Mouse (Mus musculus): ENCODE data around the gene Ifit1bl1. TPM values are rescaled to one million over a fixed set of nuclear protein-coding genes. Genes with fewer than 3 reads are reported as not detected.
"Not testable (repeated sequence)": the region's sequence is repeated elsewhere in the genome, so short reads cannot be mapped to it uniquely, and the experiment has no call there.

Ifit1bl1 gene
- polyA plus RNA-seq, 1 experiment from 2014 or later, result 0.14 TPM

- not testable (repeated sequence) for H3K9ac ChIP-seq; H3K4me2 ChIP-seq (replicated peaks); H3K36me3 ChIP-seq; H3K27ac ChIP-seq; H3K4me3 ChIP-seq; H3K27me3 ChIP-seq; H3K9me3 ChIP-seq; H3K4me1 ChIP-seq; ATAC-seq (ENCODE audit: insufficient number of reproducible peaks, insufficient read depth, low FRiP score, low TSS enrichment)
- 72% methylated on average over 7 of the region's 12 CpGs for WGBS
Observed at GRCm38 (mm10) chr19:34587898-34588692, 13.7 kb downstream of the Ifit1bl1 start.

GRCm38 (mm10) chr19:34585740-34586458 is 15.9 kb downstream of the Ifit1bl1 start:
- WGBS, result 73% methylated on average over 5 of the region's 5 CpGs
- ATAC-seq (ENCODE audit: insufficient number of reproducible peaks, insufficient read depth, low FRiP score, low TSS enrichment); H3K9ac ChIP-seq; H3K4me3 ChIP-seq; H3K9me3 ChIP-seq; H3K27me3 ChIP-seq; H3K4me1 ChIP-seq; H3K36me3 ChIP-seq; H3K4me2 ChIP-seq (replicated peaks); H3K27ac ChIP-seq: not testable (repeated sequence)

- not testable (repeated sequence) for H3K36me3 ChIP-seq; H3K4me3 ChIP-seq; H3K9me3 ChIP-seq; H3K9ac ChIP-seq; H3K27me3 ChIP-seq; H3K4me1 ChIP-seq; H3K27ac ChIP-seq; ATAC-seq (ENCODE audit: insufficient number of reproducible peaks, insufficient read depth, low FRiP score, low TSS enrichment); H3K4me2 ChIP-seq (replicated peaks)
- WGBS, result 37% methylated on average over 2 of the region's 2 CpGs
Observed at GRCm38 (mm10) chr19:34583126-34583766, 18.5 kb downstream of the Ifit1bl1 start, which contains the start of gene Ifit3. Gene Ifit3 (plus strand): TSS chr19:34583531.

GRCm38 (mm10) chr19:34582696-34583095 is 19.1 kb downstream of the Ifit1bl1 start:
- H3K4me1 ChIP-seq, result not testable (repeated sequence)

GRCm38 (mm10) chr19:34577121-34577520 is 24.6 kb downstream of the Ifit1bl1 start:
- no peak overlapping the region for H3K9ac ChIP-seq
- WGBS, result 83% methylated on average over 1 of the region's 1 CpGs
- H3K4me2 ChIP-seq (replicated peaks), result no peak overlapping the region
- H3K36me3 ChIP-seq, result no peaks in the 10 kb centered on the region
- no peaks in the 10 kb centered on the region for H3K4me1 ChIP-seq
- H3K27ac ChIP-seq, result no peak overlapping the region
- H3K9me3 ChIP-seq, result no peaks in the 10 kb centered on the region
- no peak overlapping the region for H3K4me3 ChIP-seq
- H3K27me3 ChIP-seq, result no peaks in the 10 kb centered on the region
- no peak for ATAC-seq (ENCODE audit: insufficient number of reproducible peaks, insufficient read depth, low FRiP score, low TSS enrichment)

More at GRCm38 (mm10) chr19:34582696-34583095, 19.1 kb downstream of the Ifit1bl1 start:
- WGBS, result 80% methylated on average over 2 of the region's 2 CpGs
- not testable (repeated sequence) for H3K9ac ChIP-seq; ATAC-seq (ENCODE audit: insufficient number of reproducible peaks, insufficient read depth, low FRiP score, low TSS enrichment); H3K36me3 ChIP-seq; H3K4me3 ChIP-seq; H3K9me3 ChIP-seq; H3K27me3 ChIP-seq; H3K4me2 ChIP-seq (replicated peaks); H3K27ac ChIP-seq

GRCm38 (mm10) chr19:34573650-34574049 is 28.1 kb downstream of the Ifit1bl1 start:
- H3K36me3 ChIP-seq, result no peaks in the 10 kb centered on the region
- H3K4me2 ChIP-seq (replicated peaks), result no peak overlapping the region
- H3K9ac ChIP-seq, result no peak overlapping the region
- H3K27ac ChIP-seq, result no peak overlapping the region
- no peak overlapping the region for H3K4me3 ChIP-seq
- no peaks in the 10 kb centered on the region for H3K9me3 ChIP-seq
- ATAC-seq (ENCODE audit: insufficient number of reproducible peaks, insufficient read depth, low FRiP score, low TSS enrichment), result no peak
- 94% methylated on average over 5 of the region's 5 CpGs for WGBS
- H3K27me3 ChIP-seq, result no peaks in the 10 kb centered on the region
- no peaks in the 10 kb centered on the region for H3K4me1 ChIP-seq

GRCm38 (mm10) chr19:34571080-34571479 is 30.7 kb downstream of the Ifit1bl1 start:
- Histone ChIP-seq H3K27ac (no peak overlapping the region), H3K36me3 (no peaks in the 10 kb centered on the region), H3K9me3 (no peaks in the 10 kb centered on the region), H3K4me3 (no peak overlapping the region), H3K4me1 (no peaks in the 10 kb centered on the region), H3K4me2 (replicated peaks) (no peak overlapping the region), H3K27me3 (no peaks in the 10 kb centered on the region), H3K9ac (no peak overlapping the region)
- WGBS, result 72% methylated on average over 1 of the region's 1 CpGs
- no peak for ATAC-seq (ENCODE audit: insufficient number of reproducible peaks, insufficient read depth, low FRiP score, low TSS enrichment)

- 73% methylated on average over 4 of the region's 4 CpGs for WGBS
- Histone ChIP-seq H3K4me1 (no peaks in the 10 kb centered on the region), H3K9me3 (no peaks in the 10 kb centered on the region), H3K27me3 (no peaks in the 10 kb centered on the region), H3K9ac (no peak overlapping the region), H3K36me3 (no peaks in the 10 kb centered on the region), H3K27ac (no peak overlapping the region), H3K4me2 (replicated peaks) (no peak overlapping the region), H3K4me3 (no peak overlapping the region)
- ATAC-seq (ENCODE audit: insufficient number of reproducible peaks, insufficient read depth, low FRiP score, low TSS enrichment), result no peak
Observed at GRCm38 (mm10) chr19:34569896-34570476, 31.8 kb downstream of the Ifit1bl1 start.

GRCm38 (mm10) chr19:34568988-34569895 is 32.5 kb downstream of the Ifit1bl1 start:
- no peaks in the 10 kb centered on the region for H3K4me1 ChIP-seq
- no peak for ATAC-seq (ENCODE audit: insufficient number of reproducible peaks, insufficient read depth, low FRiP score, low TSS enrichment)
- no peak overlapping the region for H3K4me3 ChIP-seq
- 50% methylated on average over 7 of the region's 7 CpGs for WGBS
- no peaks in the 10 kb centered on the region for H3K27me3 ChIP-seq
- H3K27ac ChIP-seq, result no peak overlapping the region
- no peaks in the 10 kb centered on the region for H3K9me3 ChIP-seq
- H3K36me3 ChIP-seq, result no peaks in the 10 kb centered on the region
- no peak overlapping the region for H3K9ac ChIP-seq
- no peak overlapping the region for H3K4me2 ChIP-seq (replicated peaks)

GRCm38 (mm10) chr19:34566178-34566784 is 35.5 kb downstream of the Ifit1bl1 start:
- Histone ChIP-seq H3K36me3 (no peaks in the 10 kb centered on the region), H3K9me3 (no peaks in the 10 kb centered on the region), H3K9ac (no peak overlapping the region), H3K27me3 (no peaks in the 10 kb centered on the region), H3K4me1 (no peaks in the 10 kb centered on the region), H3K4me2 (replicated peaks) (no peak overlapping the region), H3K27ac (no peak overlapping the region), H3K4me3 (no peak overlapping the region)
- 95% methylated on average over 1 of the region's 1 CpGs for WGBS
- no peak for ATAC-seq (ENCODE audit: insufficient number of reproducible peaks, insufficient read depth, low FRiP score, low TSS enrichment)

Measured in embryonic facial prominence, embryonic 12.5 days (tissue).